Comparison of ENCODE assay signal across 15 mouse cellular contexts in the genomic region with DNA sequence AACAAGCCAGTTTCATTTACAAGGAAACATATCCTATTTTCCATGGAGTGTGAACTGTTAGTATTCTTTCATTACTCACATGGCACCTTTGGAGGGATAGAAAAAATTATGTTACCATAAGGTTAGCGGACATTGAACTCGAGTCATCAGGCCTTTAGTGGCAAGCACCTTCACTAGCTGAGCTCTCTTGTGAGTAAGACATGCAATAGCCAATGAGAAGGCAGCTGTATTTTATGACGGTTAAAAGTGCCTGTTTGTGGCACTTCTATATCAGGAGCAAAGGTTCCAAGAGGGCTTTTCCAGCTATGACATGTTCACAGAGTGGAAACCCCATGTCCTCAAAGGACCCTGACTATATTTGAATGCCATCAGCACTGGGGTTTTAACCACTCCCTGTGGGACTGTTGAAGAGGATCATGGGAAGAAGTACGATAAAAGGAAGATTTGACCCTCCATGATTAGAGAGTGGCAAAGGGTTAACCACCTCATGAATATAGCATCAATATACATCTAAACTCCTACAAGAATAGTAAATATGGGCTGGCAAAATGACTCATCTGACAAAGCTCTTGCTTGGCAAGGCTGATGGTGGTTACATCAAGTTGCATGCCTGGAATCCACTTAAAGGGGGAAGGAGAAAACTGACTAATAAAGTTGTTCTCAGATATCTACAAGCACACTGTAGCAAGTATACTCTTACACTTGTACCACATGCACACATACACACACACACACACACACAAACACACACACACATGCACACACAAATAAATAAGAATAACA.
"Had no signal": no experiment of that assay in that cellular context is flagged by ENCODE, and none has a peak within 500 bp of the region (broad histone marks: within the 10 kb centered on the region; RNA-seq: fewer than 3 reads in every experiment).

No protein-coding gene starts in this region.

- DNase-seq: kidney, adult 8-10 months; kidney, postnatal 10 days; layer of hippocampus, postnatal 36 days; liver, postnatal 0 days; lung, embryonic 14.5 days; retina, postnatal 1 day; thymus, adult 18-20 months had no signal

- H3K4me2 ChIP-seq: kidney, embryonic 15.5 days; liver, embryonic 11.5 days; lung, embryonic 14.5 days; midbrain, embryonic 13.5 days; neural tube, embryonic 13.5 days had no signal

- H3K4me1 ChIP-seq: kidney, embryonic 15.5 days; midbrain, embryonic 13.5 days; neural tube, embryonic 13.5 days had no signal

- H3K9ac ChIP-seq: kidney, embryonic 15.5 days; liver, embryonic 14.5 days; liver, postnatal 0 days; lung, embryonic 14.5 days; midbrain, embryonic 13.5 days; neural tube, embryonic 13.5 days had no signal

- ATAC-seq: liver, postnatal 0 days; lung, postnatal 0 days; midbrain, embryonic 13.5 days had no signal

- H3K9me3 ChIP-seq: kidney, embryonic 15.5 days; midbrain, embryonic 13.5 days; neural tube, embryonic 13.5 days had no signal

- H3K27ac ChIP-seq: kidney, embryonic 15.5 days; left cerebral cortex, adult 2 months; liver, embryonic 14.5 days; macrophage; midbrain, embryonic 13.5 days; neural tube, embryonic 13.5 days had no signal

- H3K4me3 ChIP-seq: kidney, embryonic 15.5 days; left cerebral cortex, adult 2 months; midbrain, embryonic 13.5 days; neural tube, embryonic 13.5 days had no signal

- H3K36me3 ChIP-seq: kidney, embryonic 15.5 days; midbrain, embryonic 13.5 days; neural tube, embryonic 13.5 days had no signal

- H3K27me3 ChIP-seq: kidney, embryonic 15.5 days; midbrain, embryonic 13.5 days; neural tube, embryonic 13.5 days had no signal
